Mouse (Mus musculus) embryonic facial prominence, embryonic 15.5 days (tissue): ENCODE measurements around the gene Lpp. TPM values are rescaled to one million over a fixed set of nuclear protein-coding genes. Genes with fewer than 3 reads are reported as not detected.

Experiments used
- ATAC-seq: fragments of 200-750 bp; cut with Nextera tagmentation; 2 replicates; pipeline ENCODE4 v1.8.0; 2017; ENCODE audit warnings: low read depth, moderate TSS enrichment; ENCODE audit not compliant: insufficient number of reproducible peaks, low FRiP score, low TSS enrichment
- H3K27ac ChIP-seq: fragments of 300-500 bp; sonication (generic); replicated peaks from 2 replicates; pipeline ENCODE4 v1.5.1; 2015; ENCODE audit warnings: mild to moderate bottlenecking, inconsistent platforms
- H3K27me3 ChIP-seq: fragments of 300-500 bp; sonication (generic); 2 replicates; pipeline ENCODE4 v1.6.1; 2015; ENCODE audit warnings: inconsistent platforms
- H3K36me3 ChIP-seq: fragments of 300-500 bp; sonication (generic); 2 replicates; pipeline ENCODE4 v1.6.1; 2015; ENCODE audit warnings: mild to moderate bottlenecking, inconsistent platforms
- H3K4me1 ChIP-seq: fragments of 300-500 bp; sonication (generic); 2 replicates; pipeline ENCODE4 v1.6.1; 2015; ENCODE audit warnings: inconsistent platforms
- H3K4me2 ChIP-seq: fragments of 300-500 bp; sonication (generic); replicated peaks from 2 replicates; pipeline ENCODE4 v1.6.1; 2015; ENCODE audit warnings: mild to moderate bottlenecking, inconsistent platforms
- H3K4me3 ChIP-seq: fragments of 300-500 bp; sonication (generic); replicated peaks from 2 replicates; pipeline ENCODE4 v1.5.1; 2015; ENCODE audit warnings: mild to moderate bottlenecking, inconsistent platforms
- H3K9ac ChIP-seq: fragments of 300-500 bp; sonication (generic); 2 replicates; pipeline ENCODE4 v1.6.1; 2015; ENCODE audit warnings: inconsistent platforms
- H3K9me3 ChIP-seq: fragments of 300-500 bp; sonication (generic); replicated peaks from 2 replicates; pipeline ENCODE4 v1.6.1; 2016; ENCODE audit warnings: inconsistent platforms
- WGBS: fragments of 180-500 bp; shearing (Covaris S2); methylation state at CpG from one replicate; pipeline ENCODE4 v1.1.7; 2015; 5-methylcytosine and 5-hydroxymethylcytosine counted together
- polyA plus RNA-seq: library from polyadenylated mRNA; unstranded; fragments of >200 nt; fragmentation: Nextera tagmentation; extraction: Ambion mirVana; gene quantifications from 2 replicates; pipeline ENCODE4 v1.2.1, GENCODE M21; 2015

Gene Lpp
- polyA plus RNA-seq, 1 experiment from 2014 or later = 52.8 TPM

DNA sequence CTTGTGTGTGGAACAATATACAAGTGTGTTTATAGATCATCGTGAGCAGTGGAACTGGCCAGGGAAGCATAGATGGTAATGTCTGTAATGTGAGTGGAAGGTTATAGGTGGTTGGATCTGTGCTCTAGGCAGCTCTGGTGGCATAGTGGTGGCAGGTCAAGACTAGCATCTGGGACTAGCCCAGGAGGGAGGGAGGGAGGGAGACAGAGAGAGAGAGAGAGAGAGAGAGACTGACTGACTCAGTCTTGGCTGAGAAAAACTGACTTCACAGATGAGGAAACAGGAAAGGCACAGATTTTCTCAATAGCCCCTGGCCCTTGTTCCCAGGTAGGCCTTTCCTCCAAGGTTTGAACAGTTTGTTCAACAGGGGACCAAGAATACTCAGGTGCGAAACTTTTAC lies 7.5 kb downstream of the Lpp start:
- Histone ChIP-seq H3K4me2 (no peak overlapping the region), H3K9me3 (no peaks in the 10 kb centered on the region), H3K4me3 (no peak overlapping the region), H3K27me3 (no peaks in the 10 kb centered on the region), H3K27ac (no peak overlapping the region), H3K9ac (no peak overlapping the region), H3K4me1 (peaks cover 22% of the 10 kb centered on the region), H3K36me3 (peaks cover 22% of the 10 kb centered on the region)
- 90% methylated on average over 2 of the region's 2 CpGs for WGBS
- no peak for ATAC-seq

DNA sequence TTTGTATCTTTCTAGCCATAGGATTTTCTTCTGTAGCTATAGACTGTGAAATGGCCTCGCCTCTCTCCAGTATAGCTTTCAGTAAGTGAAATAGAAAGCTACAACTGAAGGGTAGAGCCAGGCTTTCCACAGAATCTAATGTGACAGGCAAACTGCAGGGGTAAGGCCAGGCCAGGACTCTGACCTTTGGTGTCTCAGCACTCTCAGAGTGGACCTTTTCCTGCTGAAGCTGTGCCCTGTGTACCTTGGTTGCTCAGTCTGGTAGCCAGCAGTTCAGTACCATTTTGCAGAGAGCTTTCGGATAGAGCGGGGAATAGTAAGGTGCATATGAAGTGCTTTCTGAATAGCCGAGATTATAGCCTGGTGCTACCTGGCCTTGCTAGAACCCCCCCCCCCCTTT lies 9.5 kb downstream of the Lpp start:
- 92% methylated on average over 4 of the region's 4 CpGs for WGBS
- H3K4me3 ChIP-seq = no peak overlapping the region
- H3K36me3 ChIP-seq = peaks cover 29% of the 10 kb centered on the region
- no peaks in the 10 kb centered on the region for H3K9me3 ChIP-seq
- no peak overlapping the region for H3K4me2 ChIP-seq
- H3K27ac ChIP-seq = no peak overlapping the region
- ATAC-seq = no peak
- H3K9ac ChIP-seq = no peak overlapping the region
- peaks cover 5% of the 10 kb centered on the region; the same call in 1 of the 2 replicates for H3K4me1 ChIP-seq
- no peaks in the 10 kb centered on the region for H3K27me3 ChIP-seq

DNA sequence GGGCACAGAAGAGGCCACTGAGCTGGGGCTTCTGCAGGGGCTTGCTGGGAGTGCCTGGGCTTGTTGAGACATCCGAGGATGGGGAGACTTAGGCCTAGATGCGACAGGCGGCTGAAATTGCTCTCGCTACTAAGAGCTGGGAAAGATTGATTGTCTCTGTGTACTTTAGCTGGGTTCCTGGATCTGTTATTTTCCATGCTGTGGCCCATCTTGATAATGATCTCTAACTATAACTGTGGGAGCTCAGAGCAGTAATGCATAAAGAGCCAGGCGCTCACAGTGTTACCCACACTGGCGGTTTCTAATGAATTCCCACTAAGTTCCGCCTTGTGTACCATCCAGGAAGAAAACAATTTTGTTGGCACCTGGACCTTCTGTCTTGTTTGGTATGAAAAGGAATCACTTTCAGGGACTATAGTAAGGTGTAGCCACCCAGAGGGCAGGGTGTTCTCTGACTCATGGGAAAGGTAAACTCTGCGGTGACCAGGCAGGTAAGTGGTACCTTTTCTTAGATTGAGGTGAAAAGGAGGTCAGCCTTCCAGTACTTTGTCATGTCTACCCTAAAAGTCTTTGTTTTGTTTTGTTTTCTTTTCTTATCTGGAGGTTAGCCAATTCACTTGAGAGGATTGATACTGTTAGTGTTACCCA lies 10.6 kb downstream of the Lpp start:
- no peak overlapping the region for H3K4me2 ChIP-seq
- H3K4me1 ChIP-seq = no peaks in the 10 kb centered on the region
- no peak overlapping the region for H3K4me3 ChIP-seq
- no peak overlapping the region for H3K9ac ChIP-seq
- peaks cover 29% of the 10 kb centered on the region for H3K36me3 ChIP-seq
- no peak overlapping the region for H3K27ac ChIP-seq
- ATAC-seq = no peak
- H3K9me3 ChIP-seq = no peaks in the 10 kb centered on the region
- WGBS = 85% methylated on average over 8 of the region's 8 CpGs
- no peaks in the 10 kb centered on the region for H3K27me3 ChIP-seq

DNA sequence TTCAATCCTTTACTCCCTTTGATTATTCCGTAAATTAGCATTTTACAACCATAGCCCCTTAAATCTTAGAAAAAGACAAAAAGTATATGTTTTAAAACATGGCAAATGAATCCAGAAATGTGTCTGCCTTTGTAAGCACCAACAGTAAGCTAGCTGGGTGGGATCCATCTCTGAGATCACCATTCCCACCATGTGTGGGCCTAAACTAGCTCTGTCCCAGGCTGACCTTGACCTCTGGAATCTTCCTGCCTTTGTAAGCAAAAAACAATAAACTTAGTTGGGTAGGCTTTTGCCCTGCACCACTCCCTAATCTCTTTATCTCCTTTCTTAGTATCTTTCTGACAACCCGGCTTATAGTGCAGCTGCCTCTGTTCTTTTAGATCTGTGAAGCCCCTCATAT lies 13.2 kb downstream of the Lpp start:
- Histone ChIP-seq H3K4me1 (no peaks in the 10 kb centered on the region), H3K27ac (no peak overlapping the region), H3K4me3 (no peak overlapping the region), H3K9ac (no peak overlapping the region), H3K9me3 (no peaks in the 10 kb centered on the region), H3K36me3 (peaks cover 29% of the 10 kb centered on the region), H3K4me2 (no peak overlapping the region), H3K27me3 (no peaks in the 10 kb centered on the region)
- WGBS = 95% methylated on average over 2 of the region's 2 CpGs
- ATAC-seq = no peak

DNA sequence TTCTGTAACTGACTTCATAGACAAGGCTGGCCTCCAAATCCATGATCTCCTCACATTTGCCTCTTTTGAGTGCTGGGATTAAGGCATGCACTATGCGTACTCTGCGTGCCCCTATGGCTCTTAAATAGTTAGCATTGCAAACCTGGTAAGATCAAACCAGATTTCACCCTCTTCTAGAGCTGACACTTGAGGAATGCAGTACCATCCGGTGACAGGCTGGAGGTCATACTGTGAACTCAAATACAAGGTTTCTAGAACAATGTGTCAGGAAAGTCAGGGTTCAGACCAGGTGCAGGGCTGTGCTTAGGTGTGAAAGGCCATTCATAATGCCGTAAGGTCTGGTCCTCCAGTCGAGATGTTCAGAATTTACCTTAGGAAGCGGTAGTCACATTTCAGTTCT lies 18.0 kb downstream of the Lpp start:
- no peak overlapping the region for H3K4me3 ChIP-seq
- 87% methylated on average over 6 of the region's 6 CpGs for WGBS

DNA sequence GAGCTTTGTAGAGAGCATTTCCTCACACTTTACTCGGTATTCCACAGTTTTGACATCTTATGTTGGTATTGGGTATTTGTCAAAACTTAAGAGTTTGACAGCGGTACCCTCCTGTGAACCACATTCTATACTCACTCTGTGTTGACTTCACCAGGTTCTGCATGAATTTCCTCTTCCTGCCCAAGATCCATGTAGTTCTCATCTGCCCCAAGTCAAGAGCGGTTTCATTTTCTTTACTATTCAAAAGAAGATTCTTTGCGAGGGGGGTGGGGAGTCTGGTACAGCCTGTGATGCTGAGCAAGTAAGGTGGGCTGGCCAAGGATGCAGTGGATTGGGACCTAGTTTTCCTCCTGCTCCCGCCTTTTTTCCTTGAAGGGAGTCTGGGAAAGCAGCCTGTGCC lies 18.9 kb downstream of the Lpp start:
- Histone ChIP-seq H3K9ac (no peak overlapping the region), H3K4me1 (no peaks in the 10 kb centered on the region), H3K4me3 (no peak overlapping the region), H3K4me2 (no peak overlapping the region), H3K27me3 (no peaks in the 10 kb centered on the region), H3K9me3 (no peaks in the 10 kb centered on the region), H3K27ac (no peak overlapping the region), H3K36me3 (0 out of 2 replicates have a peak, but pooled peaks cover 10% of the 10 kb centered on the region)
- ATAC-seq = no peak
- WGBS = 91% methylated on average over 5 of the region's 5 CpGs

More for the DNA sequence above, 18.0 kb downstream of the Lpp start:
- peaks cover 16% of the 10 kb centered on the region for H3K36me3 ChIP-seq
- no peaks in the 10 kb centered on the region for H3K27me3 ChIP-seq
- no peaks in the 10 kb centered on the region for H3K4me1 ChIP-seq
- no peak overlapping the region for H3K4me2 ChIP-seq
- ATAC-seq = no peak
- H3K9ac ChIP-seq = no peak overlapping the region
- H3K9me3 ChIP-seq = no peaks in the 10 kb centered on the region
- no peak overlapping the region for H3K27ac ChIP-seq

DNA sequence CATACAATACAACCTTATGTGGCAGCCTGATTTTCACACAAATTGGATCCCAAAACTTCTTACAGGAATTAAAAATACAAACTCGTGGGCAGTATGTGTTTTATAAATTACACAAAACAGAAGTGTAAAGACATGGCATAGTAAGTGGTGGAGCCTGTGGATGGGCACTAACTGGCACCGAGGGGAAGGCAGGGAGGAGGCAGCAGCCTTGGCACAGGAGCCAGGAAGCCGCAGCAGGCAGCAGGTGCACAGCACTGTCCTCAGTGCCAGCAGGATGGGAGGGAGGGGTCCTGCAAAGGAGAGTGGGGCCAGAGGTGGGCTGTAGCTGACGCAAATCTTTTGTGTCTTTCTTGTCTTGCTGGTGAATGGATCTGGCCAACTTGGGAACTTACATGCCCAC lies 19.8 kb downstream of the Lpp start:
- no peak overlapping the region for H3K27ac ChIP-seq
- WGBS = 94% methylated on average over 4 of the region's 4 CpGs

DNA sequence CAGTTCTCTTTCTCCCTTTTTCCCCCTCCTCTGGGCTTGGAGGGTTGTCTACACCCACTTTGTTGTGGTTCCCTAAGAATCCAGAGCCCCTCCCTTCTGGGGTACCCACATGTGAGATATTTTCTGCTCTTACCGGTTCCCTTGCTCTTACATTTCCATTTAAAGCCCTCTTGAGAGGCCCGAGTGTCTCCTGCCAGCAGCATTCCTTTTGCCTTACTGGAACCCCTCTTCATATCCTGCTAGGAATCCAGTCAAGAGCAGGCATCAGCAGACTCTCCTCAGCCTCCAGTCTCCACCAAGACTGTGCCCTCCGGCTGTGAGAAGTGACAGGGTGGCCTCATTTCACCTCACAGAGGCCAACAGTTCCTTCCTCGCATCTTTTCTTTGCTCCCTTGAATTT lies 24.7 kb downstream of the Lpp start:
- WGBS = 34% methylated on average over 4 of the region's 4 CpGs
- H3K36me3 ChIP-seq = 0 out of 2 replicates have a peak, but pooled peaks cover 10% of the 10 kb centered on the region
- no peak overlapping the region for H3K4me3 ChIP-seq
- peaks cover 11% of the 10 kb centered on the region for H3K4me1 ChIP-seq
- H3K27me3 ChIP-seq = no peaks in the 10 kb centered on the region
- 0 out of 2 replicates have a peak, but pooled peaks have one; percentile 7 for ATAC-seq
- no peak overlapping the region for H3K4me2 ChIP-seq
- H3K9me3 ChIP-seq = no peaks in the 10 kb centered on the region
- no peak overlapping the region for H3K9ac ChIP-seq
- 0 out of 2 replicates have a peak overlapping the region, but pooled peaks have one; percentile 44 for H3K27ac ChIP-seq

More for the DNA sequence above, 19.8 kb downstream of the Lpp start:
- Histone ChIP-seq H3K27me3 (no peaks in the 10 kb centered on the region), H3K9me3 (no peaks in the 10 kb centered on the region), H3K9ac (no peak overlapping the region), H3K4me3 (no peak overlapping the region), H3K4me2 (no peak overlapping the region), H3K36me3 (0 out of 2 replicates have a peak, but pooled peaks cover 10% of the 10 kb centered on the region), H3K4me1 (peaks cover 7% of the 10 kb centered on the region)
- ATAC-seq = no peak

DNA sequence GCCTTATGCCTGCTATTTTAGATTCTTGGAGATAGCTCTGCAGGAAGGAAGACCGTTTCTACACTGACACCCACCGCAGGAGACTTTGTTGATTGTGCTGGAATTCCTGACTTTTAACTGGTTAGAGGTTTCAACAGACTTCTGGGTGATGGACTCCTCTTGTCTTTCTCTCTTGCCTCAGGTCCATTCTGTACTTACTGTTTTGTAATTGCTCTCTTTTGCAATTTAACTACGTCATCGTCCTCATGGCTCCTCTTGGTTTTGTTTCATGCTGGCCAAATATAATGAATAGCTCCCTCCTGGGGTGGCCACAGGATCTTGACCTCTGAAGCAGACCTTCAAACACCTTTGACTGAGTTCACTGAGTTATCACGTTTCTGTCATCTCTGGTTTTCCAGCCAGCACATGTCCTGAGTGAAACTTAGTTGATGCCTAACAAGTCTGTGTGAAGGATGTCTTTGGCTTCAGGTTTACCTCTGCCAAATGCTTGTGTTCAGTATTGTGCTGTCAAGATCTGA lies 27.4 kb downstream of the Lpp start:
- no peaks in the 10 kb centered on the region for H3K27me3 ChIP-seq
- H3K4me1 ChIP-seq = peaks cover 25% of the 10 kb centered on the region
- 66% methylated on average over 5 of the region's 5 CpGs for WGBS
- H3K9me3 ChIP-seq = no peaks in the 10 kb centered on the region
- ATAC-seq = no peak
- no peak overlapping the region for H3K9ac ChIP-seq
- H3K4me3 ChIP-seq = no peak overlapping the region
- H3K36me3 ChIP-seq = 0 out of 2 replicates have a peak, but pooled peaks cover 6% of the 10 kb centered on the region
- H3K27ac ChIP-seq = no peak overlapping the region
- H3K4me2 ChIP-seq = no peak overlapping the region

DNA sequence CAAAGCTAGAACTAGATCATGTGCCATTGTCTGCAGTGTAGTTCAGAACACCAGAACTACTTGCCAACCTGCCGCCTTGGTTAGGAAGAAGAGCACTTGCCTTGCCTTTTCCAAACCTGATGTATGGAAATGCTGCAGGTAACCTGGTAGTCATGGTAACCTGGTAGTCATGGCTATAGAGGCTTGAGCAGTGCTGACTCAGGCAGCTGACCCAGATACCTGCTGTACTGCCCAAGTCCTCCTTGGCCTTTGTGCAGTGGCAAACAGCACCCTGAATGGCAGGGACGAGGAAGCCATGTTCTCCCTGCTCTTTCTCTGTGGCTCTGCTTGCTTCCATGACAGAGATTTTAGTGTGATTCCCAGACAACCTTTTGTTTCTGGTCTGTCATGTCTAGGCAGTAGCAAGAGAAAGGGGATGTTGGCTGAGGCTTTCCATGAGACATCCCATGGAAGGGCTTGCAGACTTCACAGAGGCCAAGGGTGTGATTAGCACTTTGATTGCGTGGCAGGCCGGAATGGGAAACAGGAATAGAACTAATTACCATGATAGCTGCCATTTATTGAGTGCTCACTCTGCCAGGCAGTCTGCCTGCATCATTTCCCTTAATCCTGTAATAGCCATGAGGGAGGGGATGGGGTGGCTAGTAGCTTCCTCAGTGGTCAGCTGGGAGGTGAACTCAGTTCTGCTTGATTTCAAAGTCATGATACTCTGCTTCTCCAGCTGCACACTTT lies 28.5 kb downstream of the Lpp start:
- WGBS = 73% methylated on average over 4 of the region's 4 CpGs
- Histone ChIP-seq H3K9me3 (no peaks in the 10 kb centered on the region), H3K4me1 (peaks cover 25% of the 10 kb centered on the region), H3K4me2 (no peak overlapping the region), H3K9ac (no peak overlapping the region), H3K4me3 (no peak overlapping the region), H3K36me3 (no peaks in the 10 kb centered on the region), H3K27ac (no peak overlapping the region), H3K27me3 (no peaks in the 10 kb centered on the region)
- no peak for ATAC-seq

DNA sequence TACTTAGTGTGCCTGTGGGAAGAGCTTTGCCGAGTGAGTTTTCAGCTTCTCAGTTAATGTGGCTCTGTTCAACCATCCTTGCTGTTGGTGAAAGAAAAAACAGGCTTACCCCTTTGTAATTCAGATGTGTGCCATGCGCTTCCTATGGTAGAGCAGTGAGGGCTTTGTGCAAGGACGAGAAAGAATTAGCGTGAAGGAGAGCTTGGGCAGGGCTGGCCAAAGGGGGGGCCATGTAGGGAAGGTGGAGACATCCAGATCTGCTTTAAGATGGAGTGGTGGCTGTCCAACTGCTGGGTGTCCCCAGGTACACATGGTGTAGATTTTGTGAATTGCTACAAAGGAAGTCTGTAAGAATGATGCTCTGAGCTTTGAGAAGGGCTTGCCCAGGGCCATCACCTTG lies 29.9 kb downstream of the Lpp start:
- ATAC-seq = no peak
- H3K4me2 ChIP-seq = no peak overlapping the region
- no peaks in the 10 kb centered on the region for H3K27me3 ChIP-seq
- 72% methylated on average over 4 of the region's 4 CpGs for WGBS
- H3K9ac ChIP-seq = no peak overlapping the region
- H3K27ac ChIP-seq = no peak overlapping the region
- peaks cover 16% of the 10 kb centered on the region for H3K4me1 ChIP-seq
- no peaks in the 10 kb centered on the region for H3K9me3 ChIP-seq
- no peak overlapping the region for H3K4me3 ChIP-seq
- H3K36me3 ChIP-seq = no peaks in the 10 kb centered on the region
